Mouse (Mus musculus) testis, adult 2 months (tissue): Measurements from ENCODE around the gene Lamb3. TPM values are rescaled to one million over a fixed set of nuclear protein-coding genes. Genes with fewer than 3 reads are reported as not detected.

Experiments
- H3K27ac ChIP-seq: fragments of 200-500 bp; 2 replicates; pipeline ENCODE4 v1.5.1; 2012; ENCODE audit warnings: low read depth, low read length; ENCODE audit not compliant: control insufficient read depth, insufficient read depth
- H3K27me3 ChIP-seq: fragments of 200-500 bp; 2 replicates; pipeline ENCODE4 v1.6.1; 2012; ENCODE audit warnings: mild to moderate bottlenecking, low read length, moderate library complexity; ENCODE audit not compliant: control insufficient read depth, insufficient read depth
- H3K36me3 ChIP-seq: fragments of 200-500 bp; 2 replicates; pipeline ENCODE4 v1.6.1; 2012; ENCODE audit warnings: mild to moderate bottlenecking, low read length; ENCODE audit not compliant: control insufficient read depth, insufficient read depth
- H3K4me1 ChIP-seq: fragments of 200-500 bp; 2 replicates; pipeline ENCODE4 v1.6.1; 2012; ENCODE audit warnings: low read length; ENCODE audit not compliant: control insufficient read depth, insufficient read depth
- H3K4me3 ChIP-seq: fragments of 200-500 bp; 2 replicates; pipeline ENCODE4 v1.5.1; 2012; ENCODE audit warnings: low read depth, mild to moderate bottlenecking, low read length, moderate library complexity, mixed read lengths; ENCODE audit not compliant: control insufficient read depth
- CTCF ChIP-seq: fragments of 200-500 bp; IDR thresholded peaks from 2 replicates; pipeline ENCODE4 v1.5.1; 2012; ENCODE audit warnings: low read depth, mild to moderate bottlenecking, inconsistent platforms, low read length, moderate library complexity; ENCODE audit not compliant: control insufficient read depth, insufficient read depth, insufficient replicate concordance
- POLR2A ChIP-seq: fragments of 200-500 bp; IDR thresholded peaks from 2 replicates; pipeline ENCODE4 v1.6.1; 2012; ENCODE audit warnings: low read depth, mild to moderate bottlenecking, inconsistent platforms, low read length, moderate library complexity; ENCODE audit not compliant: control insufficient read depth
- polyA plus RNA-seq: library from polyadenylated mRNA; depleted of rRNA; stranded (reverse); fragments of >200 nt; gene quantifications from 2 replicates; pipeline ENCODE4 v1.2.3, GENCODE M21; 2012

The Lamb3 gene
- polyA plus RNA-seq, 1 experiment = 4.2 TPM

- TF ChIP-seq CTCF (no peak), POLR2A (no peak)
- Histone ChIP-seq H3K36me3 (no peaks in the 10 kb centered on the region), H3K27ac (no peak overlapping the region), H3K4me3 (no peak overlapping the region), H3K27me3 (no peaks in the 10 kb centered on the region), H3K4me1 (peaks cover 2% of the 10 kb centered on the region)
Measured at GRCm38 (mm10) chr1:193368055-193368454, 160.6 kb downstream of the Lamb3 start.

- H3K27me3 ChIP-seq = no peaks in the 10 kb centered on the region
- H3K36me3 ChIP-seq = no peaks in the 10 kb centered on the region
- no peak for TF ChIP-seq CTCF
- no peak for TF ChIP-seq POLR2A
- peak overlapping the region; percentile 80 for H3K4me3 ChIP-seq
- H3K4me1 ChIP-seq = peaks cover 2% of the 10 kb centered on the region
- H3K27ac ChIP-seq = no peak overlapping the region
Measured at GRCm38 (mm10) chr1:193369091-193369490, 161.6 kb downstream of the Lamb3 start.

GRCm38 (mm10) chr1:193370096-193370495, 162.6 kb downstream of the Lamb3 start, which contains the start of gene Camk1g:
Gene Camk1g (minus strand): TSS chr1:193370298.
- H3K27me3 ChIP-seq = no peaks in the 10 kb centered on the region
- no peak within 1 kb of the TSS for H3K27ac ChIP-seq
- TF ChIP-seq POLR2A = no peak
- no peak for TF ChIP-seq CTCF
- no peaks in the 10 kb centered on the region for H3K36me3 ChIP-seq
- H3K4me1 ChIP-seq = peaks cover 2% of the 10 kb centered on the region
- peak within 1 kb of the TSS; percentile 80 for H3K4me3 ChIP-seq

GRCm38 (mm10) chr1:193373906-193374413, 166.5 kb downstream of the Lamb3 start:
- Histone ChIP-seq H3K4me3 (no peak overlapping the region), H3K27me3 (no peaks in the 10 kb centered on the region), H3K27ac (no peak overlapping the region), H3K36me3 (no peaks in the 10 kb centered on the region), H3K4me1 (peaks cover 2% of the 10 kb centered on the region)
- TF ChIP-seq POLR2A = no peak
- no peak for TF ChIP-seq CTCF

GRCm38 (mm10) chr1:193376478-193377134, 169.1 kb downstream of the Lamb3 start:
- no peak overlapping the region for H3K4me3 ChIP-seq
- TF ChIP-seq POLR2A = no peak
- TF ChIP-seq CTCF = peak; percentile 89; the same call in 1 of the 2 replicates
- H3K4me1 ChIP-seq = no peaks in the 10 kb centered on the region; the same call in 1 of the 2 replicates
- no peaks in the 10 kb centered on the region for H3K27me3 ChIP-seq
- no peak overlapping the region for H3K27ac ChIP-seq
- no peaks in the 10 kb centered on the region for H3K36me3 ChIP-seq

GRCm38 (mm10) chr1:193379634-193380033, 172.1 kb downstream of the Lamb3 start:
- Histone ChIP-seq H3K4me1 (peaks cover 2% of the 10 kb centered on the region; the same call in 1 of the 2 replicates), H3K27ac (peak overlapping the region; percentile 25), H3K4me3 (no peak overlapping the region), H3K36me3 (no peaks in the 10 kb centered on the region), H3K27me3 (no peaks in the 10 kb centered on the region)
- TF ChIP-seq POLR2A = no peak
- no peak for TF ChIP-seq CTCF

- H3K4me3 ChIP-seq = no peak overlapping the region
- no peaks in the 10 kb centered on the region for H3K36me3 ChIP-seq
- H3K4me1 ChIP-seq = peaks cover 2% of the 10 kb centered on the region; the same call in 1 of the 2 replicates
- H3K27me3 ChIP-seq = no peaks in the 10 kb centered on the region
- TF ChIP-seq POLR2A (no peak), CTCF (no peak)
- no peak overlapping the region for H3K27ac ChIP-seq
Measured at GRCm38 (mm10) chr1:193380877-193381276, 173.4 kb downstream of the Lamb3 start.
